15 mouse cellular contexts compared by ENCODE assay signal in the genomic region with DNA sequence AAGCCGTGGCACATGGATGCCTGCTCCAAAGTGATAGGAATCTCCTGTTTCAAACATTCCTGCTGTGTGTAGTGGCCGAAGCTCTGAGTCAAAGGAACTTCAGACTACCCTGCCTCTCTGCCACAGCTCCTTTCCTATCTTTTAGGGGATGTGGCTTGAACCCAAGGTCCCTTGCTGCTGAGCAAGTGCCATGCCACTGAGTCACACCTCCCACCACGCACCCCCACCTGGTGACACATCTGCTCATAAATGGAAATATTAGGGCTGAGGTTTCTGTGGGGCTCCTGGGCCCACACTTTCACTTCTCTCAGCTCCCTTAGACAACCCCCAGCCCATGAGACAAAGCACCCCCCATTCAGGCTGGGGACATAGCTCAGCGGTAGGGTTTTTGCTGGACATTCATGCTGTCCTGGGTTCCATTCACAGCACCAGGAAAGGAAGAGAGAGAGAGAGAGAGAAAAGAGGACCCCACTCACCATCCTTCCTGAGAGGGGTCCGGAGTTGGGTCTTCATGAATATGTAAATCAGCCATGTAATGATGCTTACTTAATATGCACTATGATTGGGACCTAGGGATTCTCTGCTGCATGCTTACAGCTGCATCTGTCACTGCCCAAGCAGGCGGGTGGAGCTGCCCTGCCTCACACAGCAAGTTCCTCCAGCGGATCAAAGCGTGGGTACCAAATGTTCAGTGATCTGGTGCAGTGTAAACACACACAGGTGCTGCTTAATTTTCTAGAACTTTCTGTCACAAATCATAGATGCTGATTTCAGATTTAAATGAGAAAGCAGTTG. TPM values are rescaled to one million over a fixed set of nuclear protein-coding genes. Genes with fewer than 3 reads are reported as not detected.
DNase-seq lines count a peak whose midpoint lies in the region; ATAC-seq lines count a peak whose summit lies in the region.
"Had no signal": no experiment of that assay in that cellular context is flagged by ENCODE, and none has a peak within 500 bp of the region (broad histone marks: within the 10 kb centered on the region; RNA-seq: fewer than 3 reads in every experiment).

No protein-coding gene starts in this region.

- ATAC-seq in erythroid progenitor cell, adult 5-6 weeks (replicated peaks; ENCODE audit: low FRiP score, poor library complexity, severe bottlenecking), result no peak
- ATAC-seq: forebrain, embryonic 14.5 days had no signal

- DNase-seq in layer of hippocampus, adult 9-11 months, result peak; percentile 16
- DNase-seq in layer of hippocampus, postnatal 36 days, result no peak
- DNase-seq in CD4-positive helper T cell, adult 2 months (ENCODE audit: low read depth, low spot score), result peak; percentile 7
- DNase-seq in adrenal gland, postnatal 25 days, result peak; percentile 65
- peak; percentile 84 to 85 for DNase-seq in spleen, postnatal 36 days (ENCODE audit: low spot score in 2 of 2)
- no peak for DNase-seq in kidney, postnatal 36 days
- DNase-seq in thymus, postnatal 10 days (ENCODE audit: low spot score in 2 of 2), result no peak
- DNase-seq: cerebellum, postnatal 14 days; kidney, adult 18-20 months; kidney, postnatal 10 days; lung, adult 18-20 months; lung, postnatal 36 days; thymus, adult 18-20 months had no signal

RNA-seq across cellular contexts. Expression of gene Hck, which starts 13.8 kb away (rescaled TPM):
- total RNA-seq in layer of hippocampus, postnatal 36 days (2021), result 1 to 10 TPM; 1.6 to 2.2 TPM
- 1.7 and 1.9 TPM in 2 replicates for total RNA-seq in adrenal gland, postnatal 25 days (2021)
- 35.7 and 36.5 TPM in 2 replicates for total RNA-seq in erythroid progenitor cell, adult 5-6 weeks (2015; ENCODE audit: low replicate concordance)
- total RNA-seq in erythroid progenitor cell, adult 5-6 weeks (2017; ENCODE audit: low replicate concordance), result 19.4 and 38.2 TPM in 2 replicates

RNA-seq across cellular contexts. Expression of gene Tm9sf4, which starts 39.1 kb away (rescaled TPM):
- 100 to 1,000 TPM in 1 of 2 experiments, 10 to 100 TPM in 1; 84.1 to 103 TPM for total RNA-seq in layer of hippocampus, postnatal 36 days (2021)
- total RNA-seq in adrenal gland, postnatal 25 days (2021), result 112 and 119 TPM in 2 replicates
- total RNA-seq in erythroid progenitor cell, adult 5-6 weeks (2015; ENCODE audit: low replicate concordance), result 18.0 and 21.4 TPM in 2 replicates
- total RNA-seq in erythroid progenitor cell, adult 5-6 weeks (2017; ENCODE audit: low replicate concordance), result 16.9 and 30.3 TPM in 2 replicates

RNA-seq across cellular contexts. Expression of gene Ccm2l, which starts 56.3 kb away (rescaled TPM):
- total RNA-seq in layer of hippocampus, postnatal 36 days (2021), result 1 to 10 TPM; 3.9 to 5.2 TPM
- 13.6 and 16.0 TPM in 2 replicates for total RNA-seq in adrenal gland, postnatal 25 days (2021)
- 0.72 TPM in 1 of 2 replicates, not detected in the other for total RNA-seq in erythroid progenitor cell, adult 5-6 weeks (2015; ENCODE audit: low replicate concordance)
- total RNA-seq in erythroid progenitor cell, adult 5-6 weeks (2017; ENCODE audit: low replicate concordance), result not detected in 2 replicates

Comparison
In these comparisons a context has a peak if more than half of its experiments do, and no peak if none do; other contexts are left out.
1. DNase-seq: peak in layer of hippocampus, adult 9-11 months (single experiment), CD4-positive helper T cell, adult 2 months (single experiment), adrenal gland, postnatal 25 days (single experiment) and spleen, postnatal 36 days (2 of 2); none in layer of hippocampus, postnatal 36 days (0 of 2), kidney, postnatal 36 days (0 of 2) and thymus, postnatal 10 days (0 of 2).